Mouse (Mus musculus) retina, postnatal 1 day (tissue): ENCODE measurements at regions not wholly inside any gene's neighbourhood (a gene's known extent, or its start where the extent isn't known, plus 50 kb on each side); places are given as distances from the start of the nearest gene placed in this dataset.
A peak's percentile ranks its signal among the peaks of the same experiment; 100 is the strongest.

ENCODE experiments used
- DNase-seq: peaks from one replicate; pipeline ENCODE4 v3.0.0-alpha.2; 2012

GRCm38 (mm10) chr3:129044834-129045233, 154.8 kb upstream of the Pitx2 start:
- no peak for DNase-seq

GRCm38 (mm10) chr3:129049899-129050597, 149.6 kb upstream of the Pitx2 start:
- DNase-seq, result no peak

GRCm38 (mm10) chr3:129065457-129066364, 134.0 kb upstream of the Pitx2 start:
- peak; percentile 72 for DNase-seq

GRCm38 (mm10) chr3:129069676-129070075, 130.0 kb upstream of the Pitx2 start:
- DNase-seq, result no peak

- peak; percentile 35 for DNase-seq
These were observed 129.2 kb upstream of the Pitx2 start for GRCm38 (mm10) chr3:129070521-129070933.

GRCm38 (mm10) chr3:129071002-129071401, 128.7 kb upstream of the Pitx2 start:
- no peak for DNase-seq

- DNase-seq, result no peak
These were observed 123.3 kb upstream of the Pitx2 start for GRCm38 (mm10) chr3:129076396-129076795.

- DNase-seq, result peak; percentile 43
These were observed 95.8 kb upstream of the Pitx2 start for GRCm38 (mm10) chr3:129103786-129104440.

- DNase-seq, result peak; percentile 14
These were observed 94.9 kb upstream of the Pitx2 start for GRCm38 (mm10) chr3:129104811-129105210.

- DNase-seq, result no peak
These were observed 93.5 kb upstream of the Pitx2 start for GRCm38 (mm10) chr3:129106174-129106573.

GRCm38 (mm10) chr3:129130521-129130920, 69.2 kb upstream of the Pitx2 start:
- DNase-seq, result no peak

GRCm38 (mm10) chr3:129131140-129131539, 68.5 kb upstream of the Pitx2 start:
- no peak for DNase-seq

- DNase-seq, result no peak
These were observed 67.7 kb upstream of the Pitx2 start for GRCm38 (mm10) chr3:129131877-129132433.
